Mouse (Mus musculus): ENCODE results near the gene Fubp1. TPM values are rescaled to one million over a fixed set of nuclear protein-coding genes. Genes with fewer than 3 reads are reported as not detected.

Gene Fubp1
- total RNA-seq, 1 experiment = 244 TPM

- H3K9me3 ChIP-seq (ENCODE audit: control insufficient read depth, insufficient read depth, low read depth, low read length) = no peaks in the 10 kb centered on the region
- H3K27ac ChIP-seq (ENCODE audit: insufficient read depth, low read depth, low read length, poor library complexity, severe bottlenecking) = no peak overlapping the region
- H3K36me3 ChIP-seq (ENCODE audit: control insufficient read depth, insufficient read depth, low read length, poor library complexity, severe bottlenecking) = no peaks in the 10 kb centered on the region
- H3K4me1 ChIP-seq (ENCODE audit: control insufficient read depth in 2 of 2, insufficient read depth in 2 of 2, low read length in 2 of 2, poor library complexity in 1 of 2) = no peaks in the 10 kb centered on the region
- DNase-seq (ENCODE audit: low read depth, low spot score) = no peak
- no peak overlapping the region for H3K4me3 ChIP-seq (ENCODE audit: insufficient read depth in 1 of 2, low read depth in 1 of 2, low read length in 2 of 2, poor library complexity in 1 of 2, severe bottlenecking in 1 of 2)
- in situ Hi-C loops (cut with MboI; ENCODE audit: low sequenced_read_pairs in 2 of 2, unreplicated experiment in 2 of 2) = no loop called here
- H3K9ac ChIP-seq (ENCODE audit: insufficient read depth, low read depth, low read length, poor library complexity, severe bottlenecking) = no peak overlapping the region
- TF ChIP-seq ZNF384 (IDR thresholded peaks at IDR 0.05; ENCODE audit: low read depth, low read length) (no peak), CHD2 (IDR thresholded peaks at IDR 0.05; ENCODE audit: low read depth, low read length) (no peak), MAFK (IDR thresholded peaks at IDR 0.05; ENCODE audit: insufficient read depth, low read depth, low read length) (no peak), HCFC1 (IDR thresholded peaks at IDR 0.05; ENCODE audit: borderline replicate concordance, insufficient read depth, low read length) (no peak), ZC3H11A (IDR thresholded peaks at IDR 0.05; ENCODE audit: borderline replicate concordance, low read depth, low read length) (no peak)
These were observed 19.3 kb upstream of the Fubp1 start for GRCm38 (mm10) chr3:152190679-152191477.

GRCm38 (mm10) chr3:152191791-152192237 is 18.4 kb upstream of the Fubp1 start:
- in situ Hi-C loops (cut with MboI; ENCODE audit: low sequenced_read_pairs in 2 of 2, unreplicated experiment in 2 of 2) = no loop called here
- Histone ChIP-seq H3K36me3 (ENCODE audit: control insufficient read depth, insufficient read depth, low read length, poor library complexity, severe bottlenecking) (no peaks in the 10 kb centered on the region), H3K27ac (ENCODE audit: insufficient read depth, low read depth, low read length, poor library complexity, severe bottlenecking) (no peak overlapping the region), H3K4me3 (ENCODE audit: insufficient read depth in 1 of 2, low read depth in 1 of 2, low read length in 2 of 2, poor library complexity in 1 of 2, severe bottlenecking in 1 of 2) (no peak overlapping the region), H3K9ac (ENCODE audit: insufficient read depth, low read depth, low read length, poor library complexity, severe bottlenecking) (no peak overlapping the region), H3K4me1 (ENCODE audit: control insufficient read depth in 2 of 2, insufficient read depth in 2 of 2, low read length in 2 of 2, poor library complexity in 1 of 2) (no peaks in the 10 kb centered on the region), H3K9me3 (ENCODE audit: control insufficient read depth, insufficient read depth, low read depth, low read length) (no peaks in the 10 kb centered on the region)
- TF ChIP-seq HCFC1 (IDR thresholded peaks at IDR 0.05; ENCODE audit: borderline replicate concordance, insufficient read depth, low read length) = no peak
- no peak for DNase-seq (ENCODE audit: low read depth, low spot score)

GRCm38 (mm10) chr3:152192238-152192931 is 17.8 kb upstream of the Fubp1 start:
- no peak overlapping the region for H3K9ac ChIP-seq (ENCODE audit: insufficient read depth, low read depth, low read length, poor library complexity, severe bottlenecking)
- H3K27ac ChIP-seq (ENCODE audit: insufficient read depth, low read depth, low read length, poor library complexity, severe bottlenecking) = no peak overlapping the region
- no peak overlapping the region for H3K4me3 ChIP-seq (ENCODE audit: insufficient read depth in 1 of 2, low read depth in 1 of 2, low read length in 2 of 2, poor library complexity in 1 of 2, severe bottlenecking in 1 of 2)
- H3K9me3 ChIP-seq (ENCODE audit: control insufficient read depth, insufficient read depth, low read depth, low read length) = no peaks in the 10 kb centered on the region
- TF ChIP-seq HCFC1 (IDR thresholded peaks at IDR 0.05; ENCODE audit: borderline replicate concordance, insufficient read depth, low read length) = no peak
- no peak for TF ChIP-seq MAFK (IDR thresholded peaks at IDR 0.05; ENCODE audit: insufficient read depth, low read depth, low read length)
- no peak for TF ChIP-seq ZC3H11A (IDR thresholded peaks at IDR 0.05; ENCODE audit: borderline replicate concordance, low read depth, low read length)
- TF ChIP-seq CHD2 (IDR thresholded peaks at IDR 0.05; ENCODE audit: low read depth, low read length) = no peak
- no peak for TF ChIP-seq ZNF384 (IDR thresholded peaks at IDR 0.05; ENCODE audit: low read depth, low read length)
- in situ Hi-C loops (cut with MboI; ENCODE audit: low sequenced_read_pairs in 2 of 2, unreplicated experiment in 2 of 2) = no loop called here
- no peak for DNase-seq (ENCODE audit: low read depth, low spot score)
- H3K36me3 ChIP-seq (ENCODE audit: control insufficient read depth, insufficient read depth, low read length, poor library complexity, severe bottlenecking) = no peaks in the 10 kb centered on the region
- H3K4me1 ChIP-seq (ENCODE audit: control insufficient read depth in 2 of 2, insufficient read depth in 2 of 2, low read length in 2 of 2, poor library complexity in 1 of 2) = no peaks in the 10 kb centered on the region; a peak in 1 of 4 replicates

GRCm38 (mm10) chr3:152193177-152193576 is 17.0 kb upstream of the Fubp1 start:
- Histone ChIP-seq H3K9me3 (ENCODE audit: control insufficient read depth, insufficient read depth, low read depth, low read length) (no peaks in the 10 kb centered on the region), H3K4me1 (ENCODE audit: control insufficient read depth in 2 of 2, insufficient read depth in 2 of 2, low read length in 2 of 2, poor library complexity in 1 of 2) (no peaks in the 10 kb centered on the region; a peak in 1 of 4 replicates), H3K4me3 (ENCODE audit: insufficient read depth in 1 of 2, low read depth in 1 of 2, low read length in 2 of 2, poor library complexity in 1 of 2, severe bottlenecking in 1 of 2) (peak overlapping the region in 1 of 2 experiments; percentile 15; a peak in 3 of 4 replicates), H3K36me3 (ENCODE audit: control insufficient read depth, insufficient read depth, low read length, poor library complexity, severe bottlenecking) (no peaks in the 10 kb centered on the region), H3K9ac (ENCODE audit: insufficient read depth, low read depth, low read length, poor library complexity, severe bottlenecking) (no peak overlapping the region), H3K27ac (ENCODE audit: insufficient read depth, low read depth, low read length, poor library complexity, severe bottlenecking) (no peak overlapping the region)
- TF ChIP-seq ZC3H11A (IDR thresholded peaks at IDR 0.05; ENCODE audit: borderline replicate concordance, low read depth, low read length) (no peak), CHD2 (IDR thresholded peaks at IDR 0.05; ENCODE audit: low read depth, low read length) (no peak), MAFK (IDR thresholded peaks at IDR 0.05; ENCODE audit: insufficient read depth, low read depth, low read length) (no peak), ZNF384 (IDR thresholded peaks at IDR 0.05; ENCODE audit: low read depth, low read length) (no peak), HCFC1 (IDR thresholded peaks at IDR 0.05; ENCODE audit: borderline replicate concordance, insufficient read depth, low read length) (no peak)
- in situ Hi-C loops (cut with MboI; ENCODE audit: low sequenced_read_pairs in 2 of 2, unreplicated experiment in 2 of 2) = no loop called here
- no peak for DNase-seq (ENCODE audit: low read depth, low spot score)
